Mouse (Mus musculus): ENCODE measurements at regions not wholly inside any gene's neighbourhood (a gene's known extent, or its start where the extent isn't known, plus 50 kb on each side); places are given as distances from the start of the nearest gene placed in this dataset.

DNA sequence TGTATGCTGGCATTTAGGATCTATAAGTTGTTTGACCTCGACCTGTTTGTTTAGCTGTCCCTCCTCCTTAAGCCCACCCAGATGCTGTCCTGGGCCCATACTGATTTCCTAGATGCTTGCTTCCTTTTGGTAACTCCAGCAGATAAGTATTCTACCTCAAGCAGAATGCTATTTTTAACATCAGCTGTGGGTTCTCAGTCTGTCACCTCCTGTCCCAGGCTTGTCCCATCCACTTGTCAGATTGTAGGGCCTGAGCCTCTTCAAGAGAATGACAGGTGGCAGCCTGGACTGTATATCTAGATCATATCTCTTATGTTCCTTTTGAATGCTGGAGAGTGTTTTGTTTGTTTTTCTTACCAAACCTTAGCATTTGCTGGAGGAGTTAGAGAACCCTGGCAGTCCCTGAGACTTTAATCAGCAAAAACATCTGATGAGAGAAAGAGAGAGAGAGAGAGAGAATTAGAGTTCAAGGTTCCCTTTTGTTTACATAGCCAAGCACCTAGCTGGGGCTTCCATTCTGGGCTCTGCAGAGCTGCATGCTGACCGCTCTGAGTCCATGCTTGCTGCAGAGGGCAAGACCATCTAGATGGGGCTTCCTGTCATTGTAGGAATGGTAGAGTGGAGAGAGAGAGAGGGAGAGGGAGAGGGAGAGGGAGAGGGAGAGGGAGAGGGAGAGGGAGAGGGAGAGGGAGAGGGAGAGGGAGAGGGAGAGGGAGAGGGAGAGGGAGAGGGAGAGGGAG is 89.7 kb upstream of the Map1b start:
- no peaks in the 10 kb centered on the region; the same call in 1 of the 2 replicates for H3K4me1 ChIP-seq (ENCODE audit: control insufficient read depth, insufficient read depth, low read length)
- H3K27me3 ChIP-seq (ENCODE audit: control insufficient read depth, insufficient read depth, low read length): no peaks in the 10 kb centered on the region
- no peak overlapping the region for H3K4me3 ChIP-seq (ENCODE audit: control insufficient read depth, low read depth, low read length)
- TF ChIP-seq POLR2A (IDR thresholded peaks at IDR 0.05; ENCODE audit: control insufficient read depth, low read depth, low read length) (no peak), CTCF (IDR thresholded peaks at IDR 0.05; ENCODE audit: control insufficient read depth, insufficient read depth, insufficient replicate concordance, low read depth, low read length) (no peak)
- H3K27ac ChIP-seq (ENCODE audit: control insufficient read depth, insufficient read depth, low read depth, low read length): no peak overlapping the region
- no peaks in the 10 kb centered on the region for H3K36me3 ChIP-seq (ENCODE audit: control insufficient read depth, insufficient read depth, low read length)

DNA sequence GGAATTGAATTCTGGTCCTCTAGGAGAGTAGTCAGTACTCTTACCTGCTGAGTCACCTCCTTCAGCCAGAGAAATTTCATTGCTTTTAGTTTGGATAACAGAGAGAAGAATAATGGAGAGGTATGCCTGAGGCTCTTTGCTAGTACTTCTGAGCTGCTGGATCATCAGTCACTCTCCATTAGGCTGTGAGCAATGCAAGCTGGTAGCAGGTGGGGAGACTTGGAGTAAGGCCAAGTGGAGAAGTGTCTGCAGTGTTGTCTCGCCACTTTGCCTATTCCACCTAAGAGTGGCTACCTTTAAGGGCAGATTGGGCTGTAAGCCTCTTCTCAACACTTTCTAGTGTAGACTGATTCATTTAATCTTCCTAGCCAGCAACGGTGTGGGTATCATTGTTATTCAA is 81.6 kb upstream of the Map1b start:
- TF ChIP-seq POLR2A (IDR thresholded peaks at IDR 0.05; ENCODE audit: control insufficient read depth, low read depth, low read length) (no peak), CTCF (IDR thresholded peaks at IDR 0.05; ENCODE audit: control insufficient read depth, insufficient read depth, insufficient replicate concordance, low read depth, low read length) (no peak)
- no peak overlapping the region for H3K27ac ChIP-seq (ENCODE audit: control insufficient read depth, insufficient read depth, low read depth, low read length)
- H3K27me3 ChIP-seq (ENCODE audit: control insufficient read depth, insufficient read depth, low read length): no peaks in the 10 kb centered on the region
- no peak overlapping the region for H3K4me3 ChIP-seq (ENCODE audit: control insufficient read depth, low read depth, low read length)
- H3K36me3 ChIP-seq (ENCODE audit: control insufficient read depth, insufficient read depth, low read length): no peaks in the 10 kb centered on the region
- peaks cover 3% of the 10 kb centered on the region for H3K4me1 ChIP-seq (ENCODE audit: control insufficient read depth, insufficient read depth, low read length)

DNA sequence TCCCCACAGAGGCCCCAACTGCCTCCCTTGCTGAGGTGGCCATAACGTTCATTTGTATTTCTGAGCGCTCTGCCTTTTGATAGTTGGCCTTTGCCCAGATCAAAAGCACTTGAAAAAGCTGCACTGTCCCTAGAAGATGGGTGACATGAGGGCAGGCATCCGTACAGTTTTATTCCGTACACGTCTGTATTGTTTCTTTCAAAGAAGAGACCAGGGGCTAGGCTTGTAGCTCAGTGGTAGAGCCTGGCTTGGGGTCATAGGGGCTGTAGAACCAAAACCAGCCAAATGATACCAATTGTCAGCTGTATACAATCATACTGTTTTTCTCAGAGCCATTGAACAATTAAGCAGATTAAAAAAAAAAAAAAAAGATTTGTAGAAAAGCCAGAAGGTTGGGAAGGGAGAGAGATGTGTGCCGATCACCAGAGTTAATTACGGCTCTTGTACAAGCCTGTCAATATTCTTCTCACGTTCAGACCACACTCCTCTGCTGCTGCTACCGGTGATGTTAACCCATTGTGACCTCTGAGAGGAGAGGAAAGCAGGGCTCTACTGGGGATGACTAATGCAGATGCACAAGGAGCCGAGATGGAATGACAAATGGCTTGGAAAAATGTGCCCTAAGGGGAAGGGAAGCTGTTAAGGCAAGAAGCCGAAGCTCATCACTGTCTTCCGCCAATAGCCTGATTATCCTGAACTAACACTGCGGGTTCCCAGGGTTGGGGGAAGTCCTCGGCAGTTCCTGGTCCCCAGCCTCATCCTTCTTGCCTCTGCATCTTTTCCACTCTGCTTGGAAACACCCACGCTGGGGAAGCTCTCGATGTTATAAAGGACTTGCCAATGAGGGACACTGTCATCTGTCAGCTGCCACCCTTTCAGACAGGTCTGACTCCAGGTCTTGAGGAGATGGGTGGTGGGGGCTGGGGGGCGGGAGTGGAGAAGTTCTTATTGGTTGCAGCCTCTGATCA is 77.8 kb upstream of the Map1b start:
- TF ChIP-seq POLR2A (IDR thresholded peaks at IDR 0.05; ENCODE audit: control insufficient read depth, low read depth, low read length) (no peak), CTCF (IDR thresholded peaks at IDR 0.05; ENCODE audit: control insufficient read depth, insufficient read depth, insufficient replicate concordance, low read depth, low read length) (no peak)
- H3K27me3 ChIP-seq (ENCODE audit: control insufficient read depth, insufficient read depth, low read length): no peaks in the 10 kb centered on the region
- no peak overlapping the region for H3K27ac ChIP-seq (ENCODE audit: control insufficient read depth, insufficient read depth, low read depth, low read length)
- peaks cover 4% of the 10 kb centered on the region for H3K4me1 ChIP-seq (ENCODE audit: control insufficient read depth, insufficient read depth, low read length)
- H3K4me3 ChIP-seq (ENCODE audit: control insufficient read depth, low read depth, low read length): no peak overlapping the region
- no peaks in the 10 kb centered on the region for H3K36me3 ChIP-seq (ENCODE audit: control insufficient read depth, insufficient read depth, low read length)

DNA sequence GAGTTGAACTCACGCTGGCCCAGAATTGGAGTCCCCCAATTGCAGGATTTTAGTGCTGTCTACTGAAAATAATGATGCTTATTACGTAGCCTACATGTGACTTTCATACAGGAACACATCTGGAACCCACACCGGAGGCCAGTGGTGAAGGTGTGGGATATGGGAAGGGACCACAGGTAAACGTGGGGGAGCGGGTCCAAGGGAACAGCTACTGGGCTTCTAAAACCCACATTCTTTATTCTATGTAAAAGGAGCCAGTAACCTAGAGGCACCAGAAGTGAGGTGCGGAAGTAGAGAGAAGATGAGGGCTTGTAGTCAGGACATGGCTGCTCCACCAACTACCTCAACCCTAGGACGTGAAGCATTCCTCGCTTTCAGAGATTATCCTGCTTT is 76.9 kb upstream of the Map1b start:
- H3K36me3 ChIP-seq (ENCODE audit: control insufficient read depth, insufficient read depth, low read length): no peaks in the 10 kb centered on the region
- H3K4me1 ChIP-seq (ENCODE audit: control insufficient read depth, insufficient read depth, low read length): peaks cover 4% of the 10 kb centered on the region
- no peaks in the 10 kb centered on the region for H3K27me3 ChIP-seq (ENCODE audit: control insufficient read depth, insufficient read depth, low read length)
- H3K27ac ChIP-seq (ENCODE audit: control insufficient read depth, insufficient read depth, low read depth, low read length): no peak overlapping the region
- no peak overlapping the region for H3K4me3 ChIP-seq (ENCODE audit: control insufficient read depth, low read depth, low read length)
- TF ChIP-seq POLR2A (IDR thresholded peaks at IDR 0.05; ENCODE audit: control insufficient read depth, low read depth, low read length): no peak
- no peak for TF ChIP-seq CTCF (IDR thresholded peaks at IDR 0.05; ENCODE audit: control insufficient read depth, insufficient read depth, insufficient replicate concordance, low read depth, low read length)

DNA sequence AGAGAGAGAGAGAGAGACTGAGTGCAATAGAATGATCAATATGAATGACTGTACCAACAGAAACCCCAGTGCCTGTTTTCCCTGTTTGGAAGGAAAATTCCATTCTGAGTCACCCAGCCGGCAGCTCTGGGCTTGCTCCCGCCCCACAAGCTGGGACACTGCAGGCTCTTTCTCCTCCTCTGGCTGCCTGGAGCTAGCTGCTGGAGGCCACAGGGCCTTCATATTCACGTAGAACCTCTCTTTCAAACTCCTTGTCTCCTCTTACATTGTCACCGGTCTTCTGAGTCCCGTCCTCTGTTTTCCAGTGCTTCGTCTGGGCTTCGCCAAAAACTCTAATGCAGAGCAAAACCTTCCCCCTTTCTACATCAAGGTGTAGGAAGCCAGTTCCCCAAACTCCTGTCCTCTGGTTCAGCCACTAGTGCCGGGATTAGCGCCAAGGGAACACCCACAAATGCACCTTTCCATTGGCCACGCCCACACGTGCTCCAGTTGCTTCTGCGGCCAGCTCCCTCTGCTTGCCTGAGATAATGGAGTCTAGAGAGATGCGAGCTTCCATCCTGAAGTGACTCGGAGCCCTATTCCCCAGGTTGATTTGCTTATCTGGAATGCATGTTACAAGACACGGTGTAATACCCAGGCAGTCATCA is 76.4 kb upstream of the Map1b start:
- Histone ChIP-seq H3K4me3 (ENCODE audit: control insufficient read depth, low read depth, low read length) (no peak overlapping the region), H3K27ac (ENCODE audit: control insufficient read depth, insufficient read depth, low read depth, low read length) (no peak overlapping the region)
- TF ChIP-seq CTCF (IDR thresholded peaks at IDR 0.05; ENCODE audit: control insufficient read depth, insufficient read depth, insufficient replicate concordance, low read depth, low read length) (no peak), POLR2A (IDR thresholded peaks at IDR 0.05; ENCODE audit: control insufficient read depth, low read depth, low read length) (no peak)

DNA sequence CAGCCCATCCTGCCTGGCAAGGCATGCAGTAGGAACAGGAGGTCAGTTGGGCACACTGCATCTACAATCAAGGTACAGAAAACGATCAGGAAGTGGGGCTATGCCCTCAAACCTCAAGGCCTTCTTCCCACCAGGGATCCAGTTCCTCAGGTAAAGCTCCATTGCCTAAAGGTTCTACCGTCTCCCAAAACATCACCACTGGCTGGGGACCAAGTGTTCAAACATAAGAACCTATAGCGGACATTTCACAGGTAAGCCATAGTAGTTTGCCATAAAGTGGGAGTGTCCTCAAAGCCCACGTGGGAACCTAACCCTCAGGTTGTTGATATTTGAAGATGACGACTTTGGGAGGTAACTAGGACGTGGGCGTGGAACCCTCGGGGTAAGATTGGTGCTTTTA is 72.3 kb upstream of the Map1b start:
- H3K27me3 ChIP-seq (ENCODE audit: control insufficient read depth, insufficient read depth, low read length): no peaks in the 10 kb centered on the region
- TF ChIP-seq POLR2A (IDR thresholded peaks at IDR 0.05; ENCODE audit: control insufficient read depth, low read depth, low read length): no peak
- no peak for TF ChIP-seq CTCF (IDR thresholded peaks at IDR 0.05; ENCODE audit: control insufficient read depth, insufficient read depth, insufficient replicate concordance, low read depth, low read length)
- H3K4me3 ChIP-seq (ENCODE audit: control insufficient read depth, low read depth, low read length): no peak overlapping the region
- no peak overlapping the region for H3K27ac ChIP-seq (ENCODE audit: control insufficient read depth, insufficient read depth, low read depth, low read length)
- no peaks in the 10 kb centered on the region for H3K36me3 ChIP-seq (ENCODE audit: control insufficient read depth, insufficient read depth, low read length)
- peaks cover 4% of the 10 kb centered on the region for H3K4me1 ChIP-seq (ENCODE audit: control insufficient read depth, insufficient read depth, low read length)

More for the DNA sequence above, 76.4 kb upstream of the Map1b start:
- Histone ChIP-seq H3K4me1 (ENCODE audit: control insufficient read depth, insufficient read depth, low read length) (peaks cover 4% of the 10 kb centered on the region), H3K27me3 (ENCODE audit: control insufficient read depth, insufficient read depth, low read length) (no peaks in the 10 kb centered on the region), H3K36me3 (ENCODE audit: control insufficient read depth, insufficient read depth, low read length) (no peaks in the 10 kb centered on the region)

DNA sequence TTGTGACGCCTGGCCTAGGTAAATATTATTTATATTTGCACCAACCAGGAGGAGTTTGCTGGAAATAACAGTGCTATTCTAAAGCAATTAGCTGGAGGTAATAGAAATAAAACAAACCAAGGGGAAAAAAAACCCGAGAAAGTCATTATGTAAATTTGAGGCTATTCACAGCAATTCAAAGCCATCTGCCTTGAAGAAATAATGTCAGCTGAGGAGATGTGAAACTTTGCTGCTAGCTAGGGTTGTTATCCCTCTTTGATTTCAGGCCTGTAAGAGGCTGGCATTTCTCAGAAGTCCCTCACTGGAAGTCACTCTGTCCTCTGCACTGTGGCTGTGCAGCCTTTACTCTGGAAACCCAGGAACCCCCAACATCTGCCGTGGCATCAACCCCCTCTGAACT is 67.5 kb upstream of the Map1b start:
- no peaks in the 10 kb centered on the region for H3K4me1 ChIP-seq (ENCODE audit: control insufficient read depth, insufficient read depth, low read length)
- H3K4me3 ChIP-seq (ENCODE audit: control insufficient read depth, low read depth, low read length): no peak overlapping the region
- H3K27ac ChIP-seq (ENCODE audit: control insufficient read depth, insufficient read depth, low read depth, low read length): no peak overlapping the region
- H3K36me3 ChIP-seq (ENCODE audit: control insufficient read depth, insufficient read depth, low read length): no peaks in the 10 kb centered on the region
- no peaks in the 10 kb centered on the region for H3K27me3 ChIP-seq (ENCODE audit: control insufficient read depth, insufficient read depth, low read length)
- no peak for TF ChIP-seq POLR2A (IDR thresholded peaks at IDR 0.05; ENCODE audit: control insufficient read depth, low read depth, low read length)
- no peak for TF ChIP-seq CTCF (IDR thresholded peaks at IDR 0.05; ENCODE audit: control insufficient read depth, insufficient read depth, insufficient replicate concordance, low read depth, low read length)

All from testis, adult 2 months (tissue).